Mouse (Mus musculus): ENCODE measurements around the gene Gm10842. TPM values are rescaled to one million over a fixed set of nuclear protein-coding genes. Genes with fewer than 3 reads are reported as not detected.

Gene Gm10842
- total and polyA plus RNA-seq, 2 experiments: not detected

- peaks cover 11% of the 10 kb centered on the region for H3K36me3 ChIP-seq (ENCODE audit: control insufficient read depth, insufficient read depth, low read length)
- H3K9ac ChIP-seq (ENCODE audit: low read depth, low read length): peak overlapping the region; percentile 100
- H3K27ac ChIP-seq (replicated peaks; ENCODE audit: insufficient read depth, low read depth, low read length): peak overlapping the region; percentile 94
- peaks cover 29% of the 10 kb centered on the region for H3K4me1 ChIP-seq (ENCODE audit: control insufficient read depth, insufficient read depth, low read length)
- DNase-seq (ENCODE audit: extremely low read depth, low read depth, low spot score): peak; percentile 76
- peaks cover 23% of the 10 kb centered on the region for H3K79me2 ChIP-seq (ENCODE audit: control insufficient read depth, insufficient read depth, low read length)
- no peaks in the 10 kb centered on the region for H3K27me3 ChIP-seq (ENCODE audit: control insufficient read depth, insufficient read depth, low read length)
- 1% methylated on average over 59 of the region's 60 CpGs for WGBS
- peak overlapping the region; percentile 97 for H3K4me3 ChIP-seq (ENCODE audit: insufficient read depth, low read depth, low read length)
- TF ChIP-seq POLR2A (IDR thresholded peaks at IDR 0.05; ENCODE audit: extremely low read depth, insufficient read depth, low read length) (peak; percentile 65; the same call in 1 of the 2 replicates), CTCF (IDR thresholded peaks at IDR 0.05; ENCODE audit: low read depth, low read length) (no peak)
Observed at GRCm38 (mm10) chr11:105181126-105181637, 34.5 kb downstream of the Gm10842 start.

GRCm38 (mm10) chr11:105181689-105182460 is 35.2 kb downstream of the Gm10842 start:
- 3% methylated on average over 74 of the region's 89 CpGs for WGBS
- no peaks in the 10 kb centered on the region for H3K27me3 ChIP-seq (ENCODE audit: control insufficient read depth, insufficient read depth, low read length)
- peak overlapping the region; percentile 97 for H3K4me3 ChIP-seq (ENCODE audit: insufficient read depth, low read depth, low read length)
- no peak for TF ChIP-seq POLR2A (IDR thresholded peaks at IDR 0.05; ENCODE audit: extremely low read depth, insufficient read depth, low read length)
- no peak for TF ChIP-seq CTCF (IDR thresholded peaks at IDR 0.05; ENCODE audit: low read depth, low read length)
- H3K4me1 ChIP-seq (ENCODE audit: control insufficient read depth, insufficient read depth, low read length): peaks cover 29% of the 10 kb centered on the region
- H3K36me3 ChIP-seq (ENCODE audit: control insufficient read depth, insufficient read depth, low read length): peaks cover 11% of the 10 kb centered on the region
- H3K79me2 ChIP-seq (ENCODE audit: control insufficient read depth, insufficient read depth, low read length): peaks cover 23% of the 10 kb centered on the region
- peak overlapping the region; percentile 90 for H3K27ac ChIP-seq (replicated peaks; ENCODE audit: insufficient read depth, low read depth, low read length)
- DNase-seq (ENCODE audit: extremely low read depth, low read depth, low spot score): no peak
- H3K9ac ChIP-seq (ENCODE audit: low read depth, low read length): peak overlapping the region; percentile 100

GRCm38 (mm10) chr11:105182461-105182855 is 35.8 kb downstream of the Gm10842 start:
- Histone ChIP-seq H3K4me1 (ENCODE audit: control insufficient read depth, insufficient read depth, low read length) (peaks cover 29% of the 10 kb centered on the region), H3K27me3 (ENCODE audit: control insufficient read depth, insufficient read depth, low read length) (no peaks in the 10 kb centered on the region), H3K27ac (replicated peaks; ENCODE audit: insufficient read depth, low read depth, low read length) (peak overlapping the region; percentile 90), H3K79me2 (ENCODE audit: control insufficient read depth, insufficient read depth, low read length) (peaks cover 23% of the 10 kb centered on the region), H3K9ac (ENCODE audit: low read depth, low read length) (peak overlapping the region; percentile 100), H3K4me3 (ENCODE audit: insufficient read depth, low read depth, low read length) (peak overlapping the region; percentile 97), H3K36me3 (ENCODE audit: control insufficient read depth, insufficient read depth, low read length) (peaks cover 11% of the 10 kb centered on the region)
- peak; percentile 68 for DNase-seq (ENCODE audit: extremely low read depth, low read depth, low spot score)
- under 1% methylated on average over 4 of the region's 4 CpGs for WGBS
- TF ChIP-seq CTCF (IDR thresholded peaks at IDR 0.05; ENCODE audit: low read depth, low read length) (no peak), POLR2A (IDR thresholded peaks at IDR 0.05; ENCODE audit: extremely low read depth, insufficient read depth, low read length) (no peak)

GRCm38 (mm10) chr11:105184678-105185077 is 38.0 kb downstream of the Gm10842 start:
- Histone ChIP-seq H3K79me2 (ENCODE audit: control insufficient read depth, insufficient read depth, low read length) (peaks cover 32% of the 10 kb centered on the region), H3K9ac (ENCODE audit: low read depth, low read length) (no peak overlapping the region), H3K27me3 (ENCODE audit: control insufficient read depth, insufficient read depth, low read length) (no peaks in the 10 kb centered on the region), H3K27ac (replicated peaks; ENCODE audit: insufficient read depth, low read depth, low read length) (no peak overlapping the region), H3K4me3 (ENCODE audit: insufficient read depth, low read depth, low read length) (no peak overlapping the region), H3K4me1 (ENCODE audit: control insufficient read depth, insufficient read depth, low read length) (peaks cover 16% of the 10 kb centered on the region), H3K36me3 (ENCODE audit: control insufficient read depth, insufficient read depth, low read length) (peaks cover 12% of the 10 kb centered on the region)
- 92% methylated on average over 3 of the region's 3 CpGs for WGBS
- DNase-seq (ENCODE audit: extremely low read depth, low read depth, low spot score): no peak
- TF ChIP-seq CTCF (IDR thresholded peaks at IDR 0.05; ENCODE audit: low read depth, low read length): peak; percentile 43
- TF ChIP-seq POLR2A (IDR thresholded peaks at IDR 0.05; ENCODE audit: extremely low read depth, insufficient read depth, low read length): no peak

GRCm38 (mm10) chr11:105192186-105192585 is 45.5 kb downstream of the Gm10842 start:
- Histone ChIP-seq H3K27me3 (ENCODE audit: control insufficient read depth, insufficient read depth, low read length) (no peaks in the 10 kb centered on the region), H3K9ac (ENCODE audit: low read depth, low read length) (no peak overlapping the region), H3K27ac (replicated peaks; ENCODE audit: insufficient read depth, low read depth, low read length) (no peak overlapping the region), H3K4me3 (ENCODE audit: insufficient read depth, low read depth, low read length) (no peak overlapping the region), H3K4me1 (ENCODE audit: control insufficient read depth, insufficient read depth, low read length) (peaks cover 5% of the 10 kb centered on the region), H3K79me2 (ENCODE audit: control insufficient read depth, insufficient read depth, low read length) (peaks cover 42% of the 10 kb centered on the region; the same call in 1 of the 2 replicates), H3K36me3 (ENCODE audit: control insufficient read depth, insufficient read depth, low read length) (peaks cover 4% of the 10 kb centered on the region)
- 93% methylated on average over 3 of the region's 3 CpGs for WGBS
- no peak for TF ChIP-seq CTCF (IDR thresholded peaks at IDR 0.05; ENCODE audit: low read depth, low read length)
- no peak for TF ChIP-seq POLR2A (IDR thresholded peaks at IDR 0.05; ENCODE audit: extremely low read depth, insufficient read depth, low read length)
- DNase-seq (ENCODE audit: extremely low read depth, low read depth, low spot score): no peak

Other genes starting within 250 kb of the Gm10842 start
- 0.13 TPM in 1 of 2 replicates, not detected in the other for gene Efcab3, start 83.3 kb upstream of the Gm10842 start, total RNA-seq (2014; rRNA removed)
- gene Efcab3, start 83.3 kb upstream of the Gm10842 start, polyA plus RNA-seq (2012; rRNA removed): not detected in 2 replicates
- 11.0 and 11.5 TPM in 2 replicates for gene Mettl2, start 20.5 kb upstream of the Gm10842 start, total RNA-seq (2014; rRNA removed)
- 5.9 and 7.9 TPM in 2 replicates for gene Mettl2, start 20.5 kb upstream of the Gm10842 start, polyA plus RNA-seq (2012; rRNA removed)
- gene Tlk2, start 31.9 kb downstream of the Gm10842 start, total RNA-seq (2014; rRNA removed): 21.3 and 23.4 TPM in 2 replicates
- 5.6 and 7.5 TPM in 2 replicates for gene Tlk2, start 31.9 kb downstream of the Gm10842 start, polyA plus RNA-seq (2012; rRNA removed)
- gene Mrc2, start 145.8 kb downstream of the Gm10842 start, total RNA-seq (2014; rRNA removed): 0.55 and 0.81 TPM in 2 replicates
- 0.91 and 1.1 TPM in 2 replicates for gene Mrc2, start 145.8 kb downstream of the Gm10842 start, polyA plus RNA-seq (2012; rRNA removed)

All from liver, adult 2 months (tissue).